Mouse (Mus musculus) midbrain, embryonic 14.5 days (tissue): Measurements from ENCODE around the gene N4bp2l1. TPM values are rescaled to one million over a fixed set of nuclear protein-coding genes. Genes with fewer than 3 reads are reported as not detected.

ENCODE experiments used
- ATAC-seq: fragments of 200-750 bp; cut with Nextera tagmentation; 2 replicates; pipeline ENCODE4 v1.8.0; 2017; ENCODE audit warnings: moderate number of reproducible peaks, moderate library complexity; ENCODE audit not compliant: low FRiP score, low TSS enrichment
- DNase-seq: peaks from one replicate; pipeline ENCODE4 v3.0.0-alpha.2; 2015
- H3K27ac ChIP-seq: fragments of 300-500 bp; sonication (generic); replicated peaks from 2 replicates; pipeline ENCODE4 v1.5.1; 2014; ENCODE audit warnings: mild to moderate bottlenecking, low read depth, low read length, moderate library complexity
- H3K27me3 ChIP-seq: fragments of 300-500 bp; sonication (generic); 2 replicates; pipeline ENCODE4 v1.6.1; 2014; ENCODE audit warnings: low read length, control low read depth, mixed read lengths; ENCODE audit not compliant: control insufficient read depth, insufficient read depth
- H3K36me3 ChIP-seq: fragments of 300-500 bp; sonication (generic); 2 replicates; pipeline ENCODE4 v1.6.1; 2014; ENCODE audit warnings: low read length, control low read depth; ENCODE audit not compliant: control insufficient read depth, insufficient read depth
- H3K4me1 ChIP-seq: fragments of 300-500 bp; sonication (generic); 2 replicates; pipeline ENCODE4 v1.6.1; 2014; ENCODE audit warnings: mild to moderate bottlenecking, antibody characterized with exemption, low read length, control low read depth; ENCODE audit not compliant: control insufficient read depth, insufficient read depth
- H3K4me2 ChIP-seq: fragments of 300-500 bp; sonication (generic); 2 replicates; pipeline ENCODE4 v1.6.1; 2014; ENCODE audit warnings: mild to moderate bottlenecking, low read length, moderate library complexity
- H3K4me3 ChIP-seq: fragments of 300-500 bp; sonication (generic); replicated peaks from 2 replicates; pipeline ENCODE4 v1.5.1; 2014; ENCODE audit warnings: low read depth, low read length
- H3K9ac ChIP-seq: fragments of 300-500 bp; sonication (generic); replicated peaks from 2 replicates; pipeline ENCODE4 v1.6.1; 2014; ENCODE audit warnings: mild to moderate bottlenecking, low read length, moderate library complexity
- H3K9me3 ChIP-seq: fragments of 300-500 bp; sonication (generic); 2 replicates; pipeline ENCODE4 v1.6.1; 2016; ENCODE audit warnings: low read length, control low read depth, mixed read lengths; ENCODE audit not compliant: control insufficient read depth
- WGBS: fragments of 180-500 bp; shearing (Covaris S2); extraction: QIAGEN DNeasy Blood & Tissue Kit; methylation state at CpG from one replicate; pipeline ENCODE4 v1.1.7; 2014; 5-methylcytosine and 5-hydroxymethylcytosine counted together
- polyA plus RNA-seq: library from polyadenylated mRNA; unstranded; fragments of >200 nt; fragmentation: Nextera tagmentation; extraction: Ambion mirVana; gene quantifications from 2 replicates; pipeline ENCODE4 v1.2.1, GENCODE M21; 2014

Gene N4bp2l1
- polyA plus RNA-seq, 1 experiment from 2014 or later = 12.9 TPM

DNA sequence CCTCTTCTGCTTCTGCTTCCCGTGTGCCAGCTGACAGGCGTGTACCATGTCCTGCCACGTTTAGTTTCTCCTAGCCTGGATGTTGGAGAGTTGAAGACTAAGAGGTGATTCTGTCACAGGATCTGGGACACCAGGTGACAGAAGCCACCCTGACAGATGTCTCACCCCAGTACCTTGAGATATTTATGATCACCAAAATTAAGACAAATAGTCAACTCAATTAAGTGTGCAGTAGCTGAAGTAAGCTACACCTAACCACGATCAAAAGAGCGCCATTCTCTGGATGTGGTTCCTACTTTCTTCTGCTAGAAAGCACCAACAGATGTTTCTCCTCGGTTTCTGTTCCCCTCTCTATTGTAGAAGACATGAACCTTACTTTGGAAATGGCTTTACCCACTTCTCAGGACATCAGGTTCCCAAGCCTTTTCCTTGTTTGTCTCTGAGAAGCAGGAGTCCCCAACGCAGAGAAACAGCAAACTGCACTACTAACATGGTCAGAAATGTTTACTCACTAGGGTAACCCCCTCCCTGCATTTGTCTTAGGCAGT lies 23.7 kb upstream of the N4bp2l1 start:
- Histone ChIP-seq H3K27me3 (no peaks in the 10 kb centered on the region), H3K9me3 (no peaks in the 10 kb centered on the region), H3K9ac (no peak overlapping the region), H3K4me3 (no peak overlapping the region), H3K4me1 (no peaks in the 10 kb centered on the region), H3K4me2 (no peak overlapping the region), H3K27ac (no peak overlapping the region), H3K36me3 (0 out of 2 replicates have a peak, but pooled peaks cover 3% of the 10 kb centered on the region)
- DNase-seq (no peak), ATAC-seq (no peak)
- WGBS = 93% methylated on average over 7 of the region's 7 CpGs

DNA sequence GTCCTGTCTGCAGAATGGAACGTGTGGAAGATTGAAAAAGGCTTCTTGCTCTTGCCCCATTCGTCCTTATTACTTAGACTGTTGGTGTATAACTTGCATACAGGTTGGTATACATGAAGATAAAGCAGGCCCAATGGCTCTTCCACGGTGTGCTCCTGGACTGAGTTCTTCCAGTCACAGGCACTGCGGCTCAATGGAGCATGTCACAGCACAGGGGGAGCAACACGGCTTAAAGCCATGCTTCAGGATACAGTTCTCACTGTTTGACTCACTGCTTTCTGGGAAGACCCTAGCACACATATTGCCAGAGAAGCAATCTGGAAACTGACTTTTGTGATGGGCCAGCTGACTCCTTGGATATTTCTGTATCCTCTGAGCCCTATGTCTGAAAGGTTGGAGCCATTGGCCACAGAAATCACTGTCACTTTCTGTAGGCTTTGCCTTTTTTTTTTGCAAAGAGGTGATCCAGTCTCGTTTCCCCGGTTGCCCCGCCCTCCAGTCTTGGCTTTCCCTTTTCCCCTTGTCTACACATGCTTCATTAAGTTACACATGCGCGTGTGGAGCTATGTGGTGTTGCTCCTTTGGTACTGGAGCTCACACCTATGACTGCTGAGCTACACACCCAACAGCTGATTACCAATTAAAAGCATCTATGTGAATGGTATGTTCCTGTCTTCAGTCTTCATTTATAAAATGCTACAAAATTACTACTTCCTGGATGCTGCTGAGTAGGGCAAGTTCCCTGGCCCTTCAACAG lies 21.8 kb upstream of the N4bp2l1 start:
- Histone ChIP-seq H3K4me3 (no peak overlapping the region), H3K27ac (no peak overlapping the region), H3K4me1 (no peaks in the 10 kb centered on the region), H3K9ac (no peak overlapping the region), H3K36me3 (0 out of 2 replicates have a peak, but pooled peaks cover 3% of the 10 kb centered on the region), H3K4me2 (no peak overlapping the region), H3K27me3 (no peaks in the 10 kb centered on the region), H3K9me3 (no peaks in the 10 kb centered on the region)
- no peak for ATAC-seq
- DNase-seq = no peak
- 89% methylated on average over 10 of the region's 10 CpGs for WGBS

DNA sequence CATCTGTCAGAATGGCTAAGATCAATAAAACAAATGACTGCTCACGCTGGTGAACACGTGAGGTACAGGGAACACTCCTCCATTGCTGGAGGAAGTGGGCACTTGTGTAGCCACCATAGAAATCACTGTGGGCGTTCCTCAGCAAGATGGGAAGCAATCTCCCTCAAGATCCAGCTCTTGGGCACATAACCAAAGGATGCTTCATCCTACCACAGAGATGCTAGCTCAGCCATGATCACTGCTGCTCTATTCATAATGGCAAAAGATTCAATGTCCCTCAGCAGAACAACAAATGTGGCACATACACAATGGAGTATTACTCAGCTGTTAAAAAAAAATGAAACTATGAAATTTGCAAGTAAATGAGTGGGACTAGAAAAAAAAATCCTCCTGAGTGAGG lies 19.7 kb upstream of the N4bp2l1 start:
- H3K9me3 ChIP-seq = no peaks in the 10 kb centered on the region
- H3K27me3 ChIP-seq = no peaks in the 10 kb centered on the region
- H3K4me3 ChIP-seq = no peak overlapping the region
- H3K27ac ChIP-seq = no peak overlapping the region
- DNase-seq = no peak
- no peak for ATAC-seq
- H3K4me2 ChIP-seq = no peak overlapping the region
- 0 out of 2 replicates have a peak, but pooled peaks cover 3% of the 10 kb centered on the region for H3K36me3 ChIP-seq
- no peaks in the 10 kb centered on the region for H3K4me1 ChIP-seq
- 91% methylated on average over 3 of the region's 3 CpGs for WGBS
- H3K9ac ChIP-seq = no peak overlapping the region

DNA sequence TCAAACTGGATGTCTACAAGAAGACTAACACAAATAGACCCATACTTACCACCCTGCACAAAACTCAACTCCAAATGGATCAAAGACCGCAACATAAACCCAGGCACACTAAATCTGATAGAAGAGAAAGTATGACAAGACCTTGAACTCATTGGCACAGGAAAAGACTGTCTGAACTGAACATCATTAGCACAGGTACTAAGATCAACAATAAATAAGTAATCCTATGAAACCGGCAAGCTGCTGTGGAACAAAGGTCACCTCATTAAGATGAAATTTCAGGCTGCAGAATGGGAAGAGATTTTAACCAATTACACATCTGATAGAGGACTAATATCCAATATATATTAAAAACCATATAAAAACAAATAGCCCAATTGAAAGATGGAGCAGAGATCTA lies 19.2 kb upstream of the N4bp2l1 start:
- Histone ChIP-seq H3K9me3 (no peaks in the 10 kb centered on the region), H3K27ac (no peak overlapping the region), H3K36me3 (0 out of 2 replicates have a peak, but pooled peaks cover 3% of the 10 kb centered on the region), H3K4me3 (no peak overlapping the region), H3K4me2 (no peak overlapping the region), H3K27me3 (no peaks in the 10 kb centered on the region), H3K4me1 (no peaks in the 10 kb centered on the region), H3K9ac (no peak overlapping the region)
- no peak for ATAC-seq
- no peak for DNase-seq
- WGBS = 93% methylated on average over 2 of the region's 2 CpGs

DNA sequence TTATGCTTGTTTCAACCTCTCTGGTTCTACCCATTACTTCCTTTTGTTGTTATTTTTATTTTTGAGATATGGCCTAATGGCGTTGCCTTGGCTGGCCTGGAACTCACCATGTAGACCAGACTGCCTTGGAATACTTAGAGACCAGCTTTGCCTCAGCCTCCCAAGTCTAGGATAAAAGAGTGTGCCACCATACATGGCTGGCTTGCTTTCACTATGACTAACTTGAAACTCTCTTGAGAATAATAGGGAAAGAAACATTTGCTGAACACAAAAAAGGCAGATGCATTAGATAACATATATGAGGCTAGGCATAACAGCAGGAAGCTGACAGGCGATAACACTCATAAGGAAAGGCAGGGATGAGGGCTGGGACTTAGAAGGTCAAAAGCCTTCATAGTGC lies 17.1 kb upstream of the N4bp2l1 start:
- H3K36me3 ChIP-seq = no peaks in the 10 kb centered on the region
- no peak overlapping the region for H3K9ac ChIP-seq
- DNase-seq (no peak), ATAC-seq (no peak)
- no peak overlapping the region for H3K4me3 ChIP-seq
- 91% methylated on average over 2 of the region's 2 CpGs for WGBS
- no peaks in the 10 kb centered on the region for H3K4me1 ChIP-seq
- no peaks in the 10 kb centered on the region for H3K27me3 ChIP-seq
- H3K4me2 ChIP-seq = no peak overlapping the region
- no peaks in the 10 kb centered on the region for H3K9me3 ChIP-seq
- no peak overlapping the region for H3K27ac ChIP-seq

DNA sequence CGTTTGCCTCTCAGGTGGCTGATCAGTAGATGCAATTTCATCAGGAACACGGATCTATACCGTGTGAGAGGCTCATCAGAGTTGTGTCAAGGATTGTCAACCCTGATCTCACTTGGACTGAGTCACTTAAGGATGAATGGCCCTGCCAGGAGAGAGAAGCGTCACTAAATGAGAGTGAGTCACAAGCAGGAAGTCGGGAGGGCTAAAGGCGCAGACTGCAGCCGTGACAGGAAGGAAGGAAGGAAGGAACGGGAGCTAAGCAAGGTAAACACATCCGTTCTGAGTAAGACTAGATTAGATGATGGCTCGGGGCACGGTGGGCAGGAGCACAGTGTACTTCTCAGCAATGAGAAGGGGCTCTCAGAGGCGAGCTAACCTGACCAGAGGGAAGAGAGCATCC lies 14.7 kb upstream of the N4bp2l1 start:
- Histone ChIP-seq H3K9ac (no peak overlapping the region), H3K4me3 (no peak overlapping the region), H3K4me2 (no peak overlapping the region), H3K36me3 (peaks cover 13% of the 10 kb centered on the region), H3K27ac (no peak overlapping the region), H3K9me3 (no peaks in the 10 kb centered on the region), H3K4me1 (no peaks in the 10 kb centered on the region), H3K27me3 (no peaks in the 10 kb centered on the region)
- 88% methylated on average over 12 of the region's 12 CpGs for WGBS
- ATAC-seq (no peak), DNase-seq (no peak)

DNA sequence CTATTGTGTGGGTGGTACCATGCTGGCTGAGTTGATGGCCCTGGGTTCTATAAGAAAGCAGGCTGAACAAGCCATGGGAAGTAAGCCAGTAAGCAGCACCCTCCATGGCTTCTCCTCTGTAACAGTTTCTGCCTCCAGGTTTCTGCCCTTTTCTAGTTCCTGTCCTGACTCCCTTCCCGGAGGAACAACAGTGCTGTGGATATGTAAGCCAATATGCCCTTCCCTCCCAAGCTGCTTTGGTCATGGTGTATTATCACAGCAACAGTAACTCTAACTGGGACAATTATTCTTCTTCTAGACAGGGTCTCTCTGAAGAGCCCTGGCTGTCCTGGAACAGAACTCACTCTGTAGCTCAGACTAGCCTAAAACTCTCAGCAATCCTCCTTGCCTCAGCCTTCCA lies 14.1 kb upstream of the N4bp2l1 start:
- WGBS = 89% methylated on average over 1 of the region's 1 CpGs
- Histone ChIP-seq H3K4me3 (no peak overlapping the region), H3K27ac (no peak overlapping the region), H3K4me1 (no peaks in the 10 kb centered on the region), H3K36me3 (peaks cover 18% of the 10 kb centered on the region), H3K9me3 (no peaks in the 10 kb centered on the region), H3K9ac (no peak overlapping the region), H3K27me3 (no peaks in the 10 kb centered on the region), H3K4me2 (no peak overlapping the region)
- DNase-seq (no peak), ATAC-seq (no peak)

DNA sequence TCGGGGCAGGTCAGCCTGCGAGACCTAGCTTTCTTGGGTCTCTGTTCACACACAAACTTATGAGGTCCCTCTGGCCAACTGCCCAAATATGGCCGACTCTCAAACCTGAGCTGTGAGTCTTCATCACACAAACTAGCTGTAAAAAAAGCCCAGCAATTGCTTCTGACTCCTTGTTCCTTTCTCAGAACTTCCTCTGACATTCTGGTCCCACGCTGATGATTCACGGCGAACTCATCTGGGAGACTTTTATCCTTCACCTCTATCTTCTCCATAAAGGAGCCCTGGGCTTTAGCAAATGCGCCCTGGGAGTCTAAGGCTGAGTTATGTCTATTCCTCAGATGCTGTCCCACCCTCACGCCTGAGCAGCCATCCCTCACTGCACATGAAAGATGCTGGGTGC lies 10.6 kb upstream of the N4bp2l1 start:
- DNase-seq (no peak), ATAC-seq (no peak)
- H3K9me3 ChIP-seq = no peaks in the 10 kb centered on the region
- peaks cover 19% of the 10 kb centered on the region for H3K36me3 ChIP-seq
- no peak overlapping the region for H3K27ac ChIP-seq
- no peaks in the 10 kb centered on the region for H3K4me1 ChIP-seq
- H3K4me2 ChIP-seq = no peak overlapping the region
- no peak overlapping the region for H3K9ac ChIP-seq
- no peak overlapping the region for H3K4me3 ChIP-seq
- WGBS = 95% methylated on average over 8 of the region's 8 CpGs
- no peaks in the 10 kb centered on the region for H3K27me3 ChIP-seq

DNA sequence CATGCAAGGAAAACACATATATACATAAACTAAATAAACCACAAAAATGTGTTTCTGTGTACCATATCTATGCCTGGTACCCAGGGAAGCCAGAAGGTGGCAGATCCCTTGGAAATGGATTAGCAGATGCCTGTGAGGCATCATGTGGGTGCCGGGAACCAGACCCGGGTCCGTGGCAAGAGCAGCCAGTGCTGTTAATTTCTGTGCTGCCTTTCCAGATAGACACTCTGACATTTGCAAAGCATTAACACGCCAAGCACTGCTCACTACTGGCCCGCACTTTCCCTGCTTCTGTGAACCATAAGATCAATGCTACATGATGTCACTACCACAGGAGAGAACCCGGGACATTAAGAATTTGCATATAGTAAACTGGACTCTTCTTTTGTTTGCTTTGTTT lies 9.1 kb upstream of the N4bp2l1 start:
- 98% methylated on average over 6 of the region's 6 CpGs for WGBS
- no peak for ATAC-seq

More for the DNA sequence above, 9.1 kb upstream of the N4bp2l1 start:
- Histone ChIP-seq H3K9me3 (no peaks in the 10 kb centered on the region), H3K9ac (no peak overlapping the region), H3K4me3 (no peak overlapping the region), H3K4me2 (no peak overlapping the region), H3K36me3 (peaks cover 19% of the 10 kb centered on the region), H3K4me1 (no peaks in the 10 kb centered on the region), H3K27me3 (no peaks in the 10 kb centered on the region), H3K27ac (no peak overlapping the region)
- no peak for DNase-seq
